Mouse (Mus musculus): Measurements from ENCODE around the gene Atp6v0d1.

GRCm38 (mm10) chr8:105593859-105594258 is 28.0 kb upstream of the Atp6v0d1 start:
- TF ChIP-seq CTCF (IDR thresholded peaks at IDR 0.05), result no peak
- no peak for TF ChIP-seq EP300 (IDR thresholded peaks at IDR 0.05)

Measured in lung, postnatal 0 days (tissue).